Mouse (Mus musculus): ENCODE results near the gene Ncaph2.

Ncaph2 gene

DNA sequence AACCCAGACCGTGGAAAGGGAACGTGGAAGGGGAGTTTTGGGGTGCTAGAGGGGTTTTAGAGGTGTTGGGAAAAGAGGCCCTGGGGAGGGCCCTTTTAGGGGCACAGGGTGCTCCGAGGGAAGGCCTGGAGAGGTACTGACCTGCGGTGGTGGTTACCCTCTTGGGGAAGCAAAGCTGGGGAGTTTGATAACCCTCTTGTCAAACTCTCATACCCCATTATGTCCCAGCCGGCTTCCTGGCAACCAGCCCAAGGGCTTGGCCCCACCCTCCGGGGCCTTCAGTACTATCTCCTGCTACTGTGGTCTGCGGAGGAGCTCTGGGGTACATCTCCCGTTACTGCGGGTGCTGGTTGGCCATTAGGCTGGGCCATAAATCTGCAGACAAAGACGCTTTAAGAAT is 23.9 kb downstream of the Ncaph2 start:
- no peak for DNase-seq (ENCODE audit: low spot score)

GRCm38 (mm10) chr15:89384617-89385016 is 29.1 kb downstream of the Ncaph2 start, which contains the start of gene Klhdc7b:
TSS of gene Klhdc7b (plus strand) at chr15:89384917.
- DNase-seq (ENCODE audit: low spot score): no peak

DNA sequence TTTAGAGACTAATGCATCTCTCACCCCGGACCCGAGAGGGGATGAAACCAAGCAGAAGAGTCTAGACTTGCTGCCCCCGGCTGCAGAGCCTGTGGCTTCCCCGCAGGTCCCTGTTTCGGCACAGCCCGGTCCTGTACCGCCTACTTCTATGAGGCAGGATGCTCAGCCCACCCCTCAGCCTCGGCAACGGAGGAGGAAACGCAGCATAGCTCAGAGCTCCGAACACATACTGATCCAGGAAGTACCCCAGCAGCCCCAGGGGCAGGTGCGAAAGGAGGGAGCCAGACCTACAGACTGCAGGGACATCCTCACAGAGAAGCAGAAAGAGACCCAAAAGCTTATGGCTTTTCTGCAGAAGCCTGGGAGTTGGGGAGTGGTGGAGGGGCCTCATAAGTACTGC is 31.6 kb downstream of the Ncaph2 start:
- no peak for DNase-seq (ENCODE audit: low spot score)

DNA sequence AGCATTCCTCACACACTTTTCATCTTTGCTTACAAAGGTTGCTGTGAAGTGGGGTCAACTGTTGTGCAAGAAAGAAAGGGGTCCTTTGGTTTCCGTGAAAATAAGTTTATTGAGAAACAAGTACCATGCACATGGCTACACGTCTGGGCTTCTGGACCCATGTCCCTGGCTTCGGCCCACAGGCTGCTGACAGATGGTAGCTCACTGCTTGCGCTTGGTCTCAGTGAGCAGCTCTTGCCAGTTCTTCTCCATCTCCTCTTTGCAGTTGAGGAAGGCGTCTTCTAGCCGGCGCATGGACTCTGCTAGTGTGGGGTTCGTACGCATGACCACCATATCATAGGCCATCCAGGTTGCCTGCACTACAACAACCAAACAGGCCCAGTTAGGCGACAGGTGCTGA is 34.6 kb downstream of the Ncaph2 start:
- no peak for DNase-seq (ENCODE audit: low spot score)

GRCm38 (mm10) chr15:89396883-89397282 is 41.4 kb downstream of the Ncaph2 start:
- no peak for DNase-seq (ENCODE audit: low spot score)

DNA sequence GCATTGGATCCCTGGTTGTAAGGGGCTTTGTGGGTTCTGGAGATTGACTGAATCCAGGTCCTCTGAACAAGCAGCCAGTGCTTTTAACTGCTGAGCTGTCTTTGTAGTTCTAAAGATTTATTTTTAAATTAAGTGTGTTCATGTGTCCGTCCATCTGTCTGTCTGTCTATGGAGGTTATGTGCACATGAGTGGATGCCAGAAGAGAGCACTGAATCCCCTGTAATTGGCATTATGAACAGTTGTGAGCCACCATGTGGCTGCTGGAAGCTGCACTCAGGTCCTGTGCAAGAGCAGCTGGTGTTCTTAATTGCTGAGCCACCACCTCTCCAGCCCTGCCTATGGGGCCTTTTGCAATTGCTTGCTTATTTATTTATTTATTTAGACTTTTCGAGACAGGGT is 42.6 kb downstream of the Ncaph2 start:
- no peak for DNase-seq (ENCODE audit: low spot score)

DNA sequence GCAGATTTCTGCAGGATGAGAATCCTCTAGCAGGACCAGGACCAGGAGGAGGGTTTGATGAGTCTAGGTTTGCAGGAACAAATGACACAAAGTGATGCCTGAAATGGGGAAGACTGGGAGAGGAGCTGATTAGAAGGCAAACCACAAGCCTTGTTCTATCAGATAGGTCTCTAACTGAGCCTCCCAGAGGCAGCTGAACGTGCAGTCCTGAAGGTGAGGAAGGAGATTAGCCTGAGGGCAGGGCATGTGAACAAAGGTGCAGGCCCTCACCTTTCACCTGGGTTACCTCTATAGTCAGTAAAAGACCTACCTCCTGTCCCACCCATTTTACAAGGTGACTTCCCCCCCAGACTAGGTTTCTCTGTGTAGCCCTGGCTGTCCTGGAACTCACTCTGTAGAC is 44.2 kb downstream of the Ncaph2 start:
- no peak for DNase-seq (ENCODE audit: low spot score)

- no peak for DNase-seq (ENCODE audit: low spot score)
Observed at GRCm38 (mm10) chr15:89402471-89402870, 47.0 kb downstream of the Ncaph2 start.

DNA sequence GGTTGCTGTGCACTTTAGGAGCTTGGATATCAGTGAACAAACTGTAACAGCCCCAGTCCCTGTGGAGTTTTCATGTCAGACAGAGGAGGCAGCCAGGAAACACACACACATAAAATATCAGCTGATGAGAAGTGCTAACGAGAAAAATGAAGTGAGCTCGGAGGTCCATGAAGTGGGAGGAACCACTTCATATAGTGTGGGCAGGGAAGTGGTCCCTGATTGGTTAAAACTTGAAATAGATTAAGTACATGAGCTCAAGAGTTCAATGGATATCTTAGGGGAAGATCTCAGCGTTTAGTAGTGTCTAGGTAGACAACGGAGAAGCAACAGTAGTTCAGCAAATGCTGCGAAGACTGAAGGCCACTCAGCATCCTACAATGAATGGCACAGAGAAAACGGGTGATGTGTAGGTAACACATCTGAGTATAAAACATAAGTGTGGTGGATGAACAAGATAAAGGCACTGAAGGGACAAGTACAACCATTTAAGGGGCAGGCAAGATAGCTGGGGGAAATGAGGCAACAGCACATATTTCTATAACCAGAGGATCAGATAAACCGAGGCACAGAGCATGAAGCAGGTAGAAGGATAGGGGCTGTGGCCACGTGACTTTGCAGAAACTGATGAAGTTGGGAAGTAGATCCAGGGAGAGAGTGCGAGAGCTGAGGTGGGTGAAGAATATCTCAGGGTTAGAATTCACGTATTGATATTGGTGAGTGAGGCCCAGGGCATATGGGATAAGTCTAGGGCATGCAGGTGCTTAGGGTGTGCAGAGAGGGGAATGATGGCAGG is 49.5 kb downstream of the Ncaph2 start:
- DNase-seq (ENCODE audit: low spot score): no peak

- no peak for DNase-seq (ENCODE audit: low spot score)
Observed at GRCm38 (mm10) chr15:89406691-89407090, 51.2 kb downstream of the Ncaph2 start.

DNA sequence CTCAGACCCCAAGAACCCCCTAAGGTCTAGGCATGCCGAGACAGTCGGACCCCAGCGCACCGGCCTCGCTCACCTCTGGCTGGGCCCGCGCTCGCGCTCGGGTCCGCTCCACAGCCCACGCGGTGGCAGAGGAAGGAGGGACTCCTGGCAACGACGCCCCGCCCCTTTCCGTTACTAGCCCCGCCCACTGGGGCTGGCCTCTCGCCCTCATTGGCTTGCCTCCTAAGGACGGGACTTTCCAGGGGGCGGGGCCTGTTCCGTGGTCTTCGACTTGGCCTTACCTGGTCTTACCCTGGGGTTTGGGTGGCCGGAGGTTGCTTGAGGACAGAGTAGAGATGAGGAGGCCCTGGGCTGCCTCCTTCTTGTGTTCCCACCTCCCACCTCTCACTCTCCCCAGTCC is 54.6 kb downstream of the Ncaph2 start, which contains the start of gene Syce3:
Gene Syce3 (minus strand): TSS at position 386 of the 400 bp plus-strand sequence.
- no peak for DNase-seq (ENCODE audit: low spot score)

DNA sequence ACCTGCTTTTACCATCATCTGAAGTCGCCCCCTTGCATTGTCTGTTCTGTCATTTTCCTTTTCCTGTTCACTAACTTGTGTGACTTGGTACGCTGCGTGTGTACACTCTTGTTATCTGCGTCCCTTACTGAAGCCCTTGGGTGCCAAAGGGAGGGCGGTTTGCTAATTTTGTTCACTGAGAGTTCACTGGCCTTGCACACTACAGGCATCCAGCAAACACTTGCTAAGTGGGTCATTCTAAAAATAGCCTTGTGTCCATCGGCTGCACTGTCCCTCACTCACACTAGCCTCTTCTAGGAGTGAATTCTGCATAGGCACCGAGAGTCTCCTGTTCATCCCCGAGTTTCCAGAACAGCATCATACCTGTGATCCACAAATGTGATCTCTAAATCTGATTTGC is 59.8 kb downstream of the Ncaph2 start:
- DNase-seq (ENCODE audit: low spot score): no peak

DNA sequence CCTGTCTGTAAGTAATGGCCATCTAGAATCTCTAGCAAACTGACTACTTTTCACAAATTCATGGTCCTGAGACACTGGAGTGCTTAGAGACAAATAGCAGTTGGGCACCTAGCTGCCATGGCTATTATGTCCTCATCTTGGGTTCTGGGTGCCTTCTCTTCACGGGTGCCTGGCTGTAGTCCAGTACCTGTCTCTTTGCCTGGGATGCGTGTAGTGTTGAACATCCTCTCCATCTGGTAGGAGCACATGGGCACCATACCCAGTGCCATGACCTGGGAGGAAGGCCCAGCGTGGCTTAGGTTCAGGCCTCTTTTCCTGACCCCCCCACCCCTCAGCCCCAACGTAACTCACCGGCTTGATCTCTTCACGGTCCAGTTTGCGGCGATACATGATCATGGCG is 66.4 kb downstream of the Ncaph2 start:
- DNase-seq (ENCODE audit: low spot score): no peak

Data from yolk sac, embryonic 10.5 days (tissue).